Mouse (Mus musculus): ENCODE data around the gene Klk1. TPM values are rescaled to one million over a fixed set of nuclear protein-coding genes. Genes with fewer than 3 reads are reported as not detected.

The Klk1 gene
- polyA plus RNA-seq, 1 experiment from 2014 or later = not detected

DNA sequence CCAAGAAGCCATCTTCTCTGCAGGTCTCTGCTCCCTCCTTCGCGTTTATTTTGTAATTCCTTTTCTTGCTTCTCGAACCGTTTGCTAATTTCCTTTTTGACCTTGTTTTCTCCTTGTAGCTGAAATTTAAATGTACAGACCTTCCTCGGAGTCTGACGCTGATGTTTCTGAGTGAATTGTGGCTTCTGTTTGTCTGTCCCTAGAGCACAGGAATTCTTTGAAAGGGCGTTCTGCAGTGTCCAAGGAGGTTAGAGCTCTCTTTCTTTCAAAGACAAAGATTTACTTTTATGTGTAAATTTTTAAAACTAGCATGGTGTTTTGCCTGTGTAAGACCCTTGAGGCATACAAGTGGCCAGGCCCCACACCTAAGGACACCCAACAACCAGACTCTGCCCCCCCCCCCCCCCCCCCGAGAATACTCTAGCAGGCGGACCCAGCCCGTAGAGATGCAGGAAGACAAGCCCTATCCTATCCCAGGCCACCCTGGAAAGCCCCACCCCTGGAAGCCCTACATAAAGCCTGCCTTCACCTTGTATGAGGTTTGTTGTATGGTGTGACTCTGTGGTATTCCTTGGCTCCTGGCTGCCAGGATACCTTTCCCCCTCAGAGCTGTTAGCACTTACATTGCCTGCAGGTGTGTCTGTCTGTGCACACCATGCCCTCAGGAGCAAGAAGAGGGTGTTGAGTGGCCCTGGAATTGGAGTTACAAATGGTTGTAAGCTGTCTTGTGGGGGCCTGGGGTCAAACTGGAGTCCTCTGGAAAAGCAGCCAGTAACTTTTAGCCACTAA lies 51.5 kb downstream of the Klk1 start:
- H3K4me3 ChIP-seq (replicated peaks) = no peak overlapping the region
- no peaks in the 10 kb centered on the region for H3K4me1 ChIP-seq (replicated peaks)
- ATAC-seq (ENCODE audit: low read depth) (no peak), DNase-seq (no peak)
- H3K4me2 ChIP-seq = no peak overlapping the region
- H3K9me3 ChIP-seq (replicated peaks) = no peaks in the 10 kb centered on the region
- 61% methylated on average over 9 of the region's 10 CpGs for WGBS (ENCODE audit: insufficient replicate concordance)
- H3K27me3 ChIP-seq = peaks cover 20% of the 10 kb centered on the region
- H3K36me3 ChIP-seq = no peaks in the 10 kb centered on the region
- H3K27ac ChIP-seq = no peak overlapping the region
- no peak overlapping the region for H3K9ac ChIP-seq

GRCm38 (mm10) chr7:44277250-44277622 lies 52.1 kb downstream of the Klk1 start:
- Histone ChIP-seq H3K36me3 (no peaks in the 10 kb centered on the region), H3K4me3 (replicated peaks) (no peak overlapping the region), H3K9ac (no peak overlapping the region), H3K27me3 (peaks cover 20% of the 10 kb centered on the region), H3K27ac (no peak overlapping the region), H3K4me1 (replicated peaks) (no peaks in the 10 kb centered on the region), H3K4me2 (no peak overlapping the region), H3K9me3 (replicated peaks) (no peaks in the 10 kb centered on the region)
- ATAC-seq (ENCODE audit: low read depth) (no peak), DNase-seq (no peak)
- 42% methylated on average over 2 of the region's 2 CpGs for WGBS (ENCODE audit: insufficient replicate concordance)

Other genes with a start within 250 kb of the Klk1 start
- gene Klk1b9, start 249.3 kb upstream of the Klk1 start, polyA plus RNA-seq (2015; fragmentation: Nextera tagmentation; extraction: Ambion mirVana) = not detected in 2 replicates
- gene Klk1b11, start 229.5 kb upstream of the Klk1 start, polyA plus RNA-seq (2015; fragmentation: Nextera tagmentation; extraction: Ambion mirVana) = not detected in 2 replicates
- gene Klk1b26, start 213.2 kb upstream of the Klk1 start, polyA plus RNA-seq (2015; fragmentation: Nextera tagmentation; extraction: Ambion mirVana) = not detected in 2 replicates
- not detected in 2 replicates for gene Klk1b27, start 173.1 kb upstream of the Klk1 start, polyA plus RNA-seq (2015; fragmentation: Nextera tagmentation; extraction: Ambion mirVana)
- not detected in 2 replicates for gene Klk1b21, start 123.0 kb upstream of the Klk1 start, polyA plus RNA-seq (2015; fragmentation: Nextera tagmentation; extraction: Ambion mirVana)
- not detected in 2 replicates for gene Klk1b22, start 112.7 kb upstream of the Klk1 start, polyA plus RNA-seq (2015; fragmentation: Nextera tagmentation; extraction: Ambion mirVana)
- not detected in 2 replicates for gene Klk1b16, start 88.6 kb upstream of the Klk1 start, polyA plus RNA-seq (2015; fragmentation: Nextera tagmentation; extraction: Ambion mirVana)
- not detected in 2 replicates for gene Klk1b24, start 37.1 kb upstream of the Klk1 start, polyA plus RNA-seq (2015; fragmentation: Nextera tagmentation; extraction: Ambion mirVana)
- gene Klk1b3, start 27.2 kb upstream of the Klk1 start, polyA plus RNA-seq (2015; fragmentation: Nextera tagmentation; extraction: Ambion mirVana) = not detected in 2 replicates
- gene Klk1b4, start 17.9 kb upstream of the Klk1 start, polyA plus RNA-seq (2015; fragmentation: Nextera tagmentation; extraction: Ambion mirVana) = not detected in 2 replicates
- not detected in 2 replicates for gene Klk1b5, start 9.4 kb upstream of the Klk1 start, polyA plus RNA-seq (2015; fragmentation: Nextera tagmentation; extraction: Ambion mirVana)
- gene Gm36864, start 10.8 kb downstream of the Klk1 start, polyA plus RNA-seq (2015; fragmentation: Nextera tagmentation; extraction: Ambion mirVana) = not detected in 2 replicates
- gene 1700028J19Rik, start 21.3 kb downstream of the Klk1 start, polyA plus RNA-seq (2015; fragmentation: Nextera tagmentation; extraction: Ambion mirVana) = 1.3 and 1.6 TPM in 2 replicates
- gene 2410002F23Rik, start 21.4 kb downstream of the Klk1 start, polyA plus RNA-seq (2015; fragmentation: Nextera tagmentation; extraction: Ambion mirVana) = 40.3 and 47.0 TPM in 2 replicates
- not detected in 2 replicates for gene Acp4, start 32.0 kb downstream of the Klk1 start, polyA plus RNA-seq (2015; fragmentation: Nextera tagmentation; extraction: Ambion mirVana)
- not detected in 2 replicates for gene Gm15517, start 36.1 kb downstream of the Klk1 start, polyA plus RNA-seq (2015; fragmentation: Nextera tagmentation; extraction: Ambion mirVana)
- 0.46 and 0.76 TPM in 2 replicates for gene Clec11a, start 81.5 kb downstream of the Klk1 start, polyA plus RNA-seq (2015; fragmentation: Nextera tagmentation; extraction: Ambion mirVana)
- gene Shank1, start 84.9 kb downstream of the Klk1 start, polyA plus RNA-seq (2015; fragmentation: Nextera tagmentation; extraction: Ambion mirVana) = 0.06 TPM in 2 replicates
- 0.03 and 0.09 TPM in 2 replicates for gene Syt3, start 158.7 kb downstream of the Klk1 start, polyA plus RNA-seq (2015; fragmentation: Nextera tagmentation; extraction: Ambion mirVana)
- gene 1700008O03Rik, start 160.5 kb downstream of the Klk1 start, polyA plus RNA-seq (2015; fragmentation: Nextera tagmentation; extraction: Ambion mirVana) = 0.18 TPM in 1 of 2 replicates, not detected in the other
- gene Lrrc4b, start 203.7 kb downstream of the Klk1 start, polyA plus RNA-seq (2015; fragmentation: Nextera tagmentation; extraction: Ambion mirVana) = not detected in 2 replicates
- gene Aspdh, start 240.0 kb downstream of the Klk1 start, polyA plus RNA-seq (2015; fragmentation: Nextera tagmentation; extraction: Ambion mirVana) = 6.0 and 6.9 TPM in 2 replicates
- gene Josd2, start 242.6 kb downstream of the Klk1 start, polyA plus RNA-seq (2015; fragmentation: Nextera tagmentation; extraction: Ambion mirVana) = 170 and 176 TPM in 2 replicates